Mouse (Mus musculus) erythroblast, embryonic 14.5 days (primary cell): Measurements from ENCODE around the gene Gm36079. TPM values are rescaled to one million over a fixed set of nuclear protein-coding genes. Genes with fewer than 3 reads are reported as not detected.
"Not testable (repeated sequence)": the region's sequence is repeated elsewhere in the genome, so short reads cannot be mapped to it uniquely, and the experiment has no call there.

Experiments
- H3K27me3 ChIP-seq: 2 replicates; pipeline ENCODE4 v1.6.1; 2012; ENCODE audit warnings: inconsistent platforms; ENCODE audit not compliant: control insufficient read depth
- H3K36me3 ChIP-seq: 2 replicates; pipeline ENCODE4 v1.6.1; 2012; ENCODE audit warnings: mild to moderate bottlenecking, inconsistent platforms; ENCODE audit not compliant: control insufficient read depth
- H3K4me1 ChIP-seq: 2 replicates; pipeline ENCODE4 v1.6.1; 2012; ENCODE audit warnings: inconsistent platforms; ENCODE audit not compliant: control insufficient read depth
- H3K4me3 ChIP-seq: replicated peaks from 2 replicates; pipeline ENCODE3; 2012; ENCODE audit warnings: moderate library complexity, mild to moderate bottlenecking, inconsistent platforms
- H3K9me3 ChIP-seq: 2 replicates; pipeline ENCODE4 v1.6.1; 2012; ENCODE audit warnings: low read length, inconsistent platforms, mixed read lengths; ENCODE audit not compliant: control insufficient read depth
- polyA plus RNA-seq: library from polyadenylated mRNA; stranded (reverse); fragments of >175 nt; gene quantifications from 2 replicates; pipeline ENCODE4 v1.2.3, GENCODE M21; 2012

Gm36079 gene
- not detected in 2 replicates for polyA plus RNA-seq

DNA sequence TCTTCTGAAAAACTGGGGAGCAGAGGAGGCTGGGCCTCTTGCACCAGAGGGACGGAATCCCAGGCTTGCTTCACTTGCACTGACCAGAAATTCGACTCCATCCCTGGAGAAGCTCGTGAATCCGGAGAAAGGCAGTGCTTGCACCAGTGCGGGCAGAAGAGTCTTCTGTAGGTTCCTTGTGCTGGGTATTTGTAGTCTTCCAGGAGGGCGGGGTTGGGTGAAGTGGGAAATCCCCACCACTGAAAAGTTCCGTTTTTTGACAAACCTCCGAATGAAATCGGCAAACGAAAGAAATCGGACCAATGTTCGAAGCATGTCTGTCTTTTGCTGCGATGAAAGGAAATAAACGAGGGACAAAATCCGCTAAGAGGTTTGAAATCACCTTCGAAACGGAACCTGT lies at the start of gene Gm36079:
Gene Gm36079 (minus strand): TSS at position 101 of the 400 bp plus-strand sequence.
- peaks cover 57% of the 10 kb centered on the region for H3K27me3 ChIP-seq
- H3K36me3 ChIP-seq, H3K9me3 ChIP-seq, H3K4me1 ChIP-seq, H3K4me3 ChIP-seq: not testable (repeated sequence)

DNA sequence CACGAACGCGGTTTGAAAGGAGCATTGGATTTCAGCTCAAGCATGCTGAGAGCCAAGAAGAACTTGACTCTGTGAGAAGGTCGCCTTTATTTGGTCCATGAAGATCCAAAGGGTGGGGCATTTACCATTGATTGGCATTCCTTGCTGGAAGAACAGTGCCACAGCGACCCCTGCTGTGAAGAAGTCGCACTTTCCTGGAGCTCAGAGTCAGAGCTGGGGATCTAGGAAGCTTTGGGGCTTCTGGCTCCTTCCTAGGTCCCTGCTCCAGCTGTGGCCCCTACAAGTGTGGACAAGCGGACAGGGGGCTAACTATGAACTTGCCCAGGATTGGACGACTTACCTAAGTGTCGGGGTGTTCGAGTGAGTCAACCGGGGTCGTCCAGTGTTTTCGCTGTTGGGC lies 44.1 kb upstream of the Gm36079 start:
- not testable (repeated sequence) for H3K9me3 ChIP-seq

DNA sequence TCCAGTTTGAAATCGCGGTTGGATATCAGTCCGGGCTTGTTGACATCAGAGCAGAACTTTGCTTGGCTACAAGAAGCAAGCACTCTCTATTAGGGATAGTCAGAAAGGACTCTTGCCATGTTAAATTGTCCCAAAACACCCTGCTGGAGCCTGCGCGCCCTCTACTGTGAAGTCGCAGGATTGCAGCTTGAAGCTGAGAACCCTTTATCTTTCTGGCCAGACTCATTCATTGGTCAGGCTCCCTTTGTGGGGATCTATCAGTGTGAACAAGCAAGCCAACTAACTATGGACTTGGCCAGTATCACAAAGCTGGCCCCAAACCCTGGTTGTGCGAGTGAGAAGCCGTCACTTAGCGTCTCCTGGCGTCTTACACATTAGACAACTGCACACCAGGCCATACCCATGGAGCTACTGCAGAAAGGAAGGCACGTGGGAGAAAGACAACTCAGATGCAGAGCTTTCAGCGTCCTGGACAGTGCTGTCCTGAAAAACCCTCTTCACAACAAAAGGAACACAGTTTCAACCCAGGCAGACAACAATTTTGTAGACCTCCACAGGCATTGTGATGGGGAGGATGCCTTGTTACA lies 43.3 kb upstream of the Gm36079 start:
- H3K27me3 ChIP-seq, H3K4me1 ChIP-seq, H3K9me3 ChIP-seq, H3K36me3 ChIP-seq, H3K4me3 ChIP-seq: not testable (repeated sequence)

More for the DNA sequence above, 44.1 kb upstream of the Gm36079 start:
- H3K27me3 ChIP-seq, H3K4me1 ChIP-seq, H3K36me3 ChIP-seq, H3K4me3 ChIP-seq: not testable (repeated sequence)

DNA sequence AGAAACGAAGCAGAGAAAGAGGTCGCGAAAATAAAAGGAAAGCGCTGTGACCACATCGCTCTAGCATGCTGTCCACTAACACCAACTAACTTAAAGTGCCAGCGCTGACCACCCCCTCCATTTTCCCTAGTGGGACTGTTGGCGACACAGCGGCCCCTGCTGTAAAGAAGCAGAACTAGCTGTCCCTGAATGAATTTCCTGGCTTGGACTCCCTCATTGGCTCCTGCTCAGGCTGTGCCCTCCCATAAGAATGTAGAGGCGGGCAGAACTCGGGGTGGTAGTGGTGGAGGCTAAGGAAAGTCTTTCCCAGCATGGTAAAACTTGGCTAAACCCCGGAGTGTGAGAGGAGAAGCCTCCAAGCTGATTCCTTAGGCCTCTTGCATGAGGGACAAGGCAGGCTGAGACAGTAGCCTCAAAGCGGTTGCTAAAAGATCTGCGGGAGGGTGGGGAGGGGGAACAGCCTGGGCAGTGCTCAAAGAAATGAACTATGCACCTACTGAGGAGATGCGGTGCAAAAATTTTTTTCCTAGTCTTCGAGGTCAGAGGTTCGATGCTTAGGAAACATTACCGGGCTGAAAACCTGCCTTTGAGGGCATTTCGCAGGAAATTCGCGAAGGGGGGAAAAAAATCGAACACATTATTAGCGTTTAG lies 36.8 kb upstream of the Gm36079 start:
- H3K9me3 ChIP-seq, H3K4me3 ChIP-seq, H3K27me3 ChIP-seq, H3K4me1 ChIP-seq, H3K36me3 ChIP-seq: not testable (repeated sequence)

DNA sequence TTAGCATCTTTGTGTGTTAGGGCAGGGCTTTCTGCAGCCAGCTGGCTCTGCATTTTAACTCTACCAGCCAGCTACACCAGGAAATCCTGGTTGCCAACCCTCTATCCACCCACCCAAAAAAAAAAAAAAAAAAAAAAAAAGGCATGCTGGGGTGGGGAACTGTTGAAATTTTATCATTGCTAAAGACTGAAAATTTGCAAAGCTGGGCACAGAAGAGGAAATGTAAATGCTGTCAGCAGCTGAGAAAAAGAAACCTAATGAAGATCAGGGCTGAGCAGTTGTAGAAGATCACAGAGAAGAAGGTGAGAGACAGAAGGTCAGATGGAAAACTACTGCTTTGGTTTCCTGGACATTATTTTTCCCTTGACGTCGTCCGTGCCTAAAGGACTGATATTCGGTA lies 36.1 kb upstream of the Gm36079 start:
- not testable (repeated sequence) for H3K4me1 ChIP-seq, H3K36me3 ChIP-seq, H3K4me3 ChIP-seq, H3K9me3 ChIP-seq, H3K27me3 ChIP-seq

DNA sequence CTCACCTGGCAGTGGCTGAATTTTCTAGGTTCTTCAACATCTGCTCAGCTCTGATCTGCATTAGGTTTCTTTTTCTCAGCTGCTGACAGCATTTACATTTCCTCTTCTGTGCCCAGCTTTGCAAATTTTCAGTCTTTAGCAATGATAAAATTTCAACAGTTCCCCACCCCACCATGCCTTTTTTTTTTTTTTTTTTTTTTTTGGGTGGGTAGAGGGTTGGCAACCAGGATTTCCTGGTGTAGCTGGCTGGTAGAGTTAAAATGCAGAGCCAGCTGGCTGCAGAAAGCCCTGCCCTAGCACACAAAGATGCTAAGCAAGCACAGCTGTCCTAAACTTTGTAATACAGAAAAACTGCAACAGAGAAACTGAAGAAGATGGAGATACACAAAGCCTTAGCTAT lies 25.3 kb upstream of the Gm36079 start, which contains the start of gene Gm21188:
Gene Gm21188 (minus strand): TSS at position 110 of the 400 bp plus-strand sequence.
- not testable (repeated sequence) for H3K36me3 ChIP-seq, H3K4me1 ChIP-seq, H3K4me3 ChIP-seq, H3K9me3 ChIP-seq, H3K27me3 ChIP-seq

DNA sequence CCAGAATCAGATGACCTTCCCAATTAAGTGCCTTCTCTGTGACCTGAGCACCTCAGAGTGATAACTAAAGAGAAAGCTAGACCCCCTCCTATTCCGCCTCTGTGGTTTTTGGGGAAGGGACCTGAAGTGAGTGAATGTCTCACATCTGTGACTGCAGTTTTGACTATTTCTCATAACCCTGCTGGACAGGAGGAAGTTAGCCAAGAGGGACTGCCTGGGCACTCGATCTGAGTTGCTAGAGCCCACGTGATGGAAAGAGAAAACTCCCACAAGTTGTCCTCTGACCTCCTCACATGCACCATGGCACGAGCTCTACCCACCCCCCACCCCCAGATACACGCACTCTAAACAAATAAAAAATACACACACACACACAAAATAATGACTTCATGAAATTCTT lies 21.8 kb upstream of the Gm36079 start:
- H3K4me3 ChIP-seq, H3K9me3 ChIP-seq, H3K36me3 ChIP-seq, H3K4me1 ChIP-seq, H3K27me3 ChIP-seq: not testable (repeated sequence)

DNA sequence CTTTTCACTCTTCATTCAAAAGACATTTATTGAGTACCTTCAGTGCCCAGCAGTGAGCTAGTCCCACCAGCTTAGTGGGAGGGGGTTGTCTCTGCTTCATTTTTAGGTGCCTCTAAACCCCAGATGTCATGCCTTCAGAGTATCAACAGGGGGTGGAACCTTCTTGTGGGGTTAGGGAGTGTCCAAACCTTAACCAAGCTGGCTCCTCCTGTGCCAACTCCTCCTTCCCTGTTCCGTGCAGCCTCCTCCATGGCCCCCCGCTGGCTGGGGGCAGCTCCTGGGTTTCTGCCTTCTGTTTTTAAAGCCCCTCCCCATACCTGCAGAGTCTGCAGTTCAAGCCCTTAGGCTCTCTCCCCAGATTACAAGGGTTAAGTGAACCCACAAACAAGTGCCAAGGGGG lies 21.4 kb upstream of the Gm36079 start:
- not testable (repeated sequence) for H3K27me3 ChIP-seq, H3K9me3 ChIP-seq, H3K4me1 ChIP-seq, H3K36me3 ChIP-seq, H3K4me3 ChIP-seq

DNA sequence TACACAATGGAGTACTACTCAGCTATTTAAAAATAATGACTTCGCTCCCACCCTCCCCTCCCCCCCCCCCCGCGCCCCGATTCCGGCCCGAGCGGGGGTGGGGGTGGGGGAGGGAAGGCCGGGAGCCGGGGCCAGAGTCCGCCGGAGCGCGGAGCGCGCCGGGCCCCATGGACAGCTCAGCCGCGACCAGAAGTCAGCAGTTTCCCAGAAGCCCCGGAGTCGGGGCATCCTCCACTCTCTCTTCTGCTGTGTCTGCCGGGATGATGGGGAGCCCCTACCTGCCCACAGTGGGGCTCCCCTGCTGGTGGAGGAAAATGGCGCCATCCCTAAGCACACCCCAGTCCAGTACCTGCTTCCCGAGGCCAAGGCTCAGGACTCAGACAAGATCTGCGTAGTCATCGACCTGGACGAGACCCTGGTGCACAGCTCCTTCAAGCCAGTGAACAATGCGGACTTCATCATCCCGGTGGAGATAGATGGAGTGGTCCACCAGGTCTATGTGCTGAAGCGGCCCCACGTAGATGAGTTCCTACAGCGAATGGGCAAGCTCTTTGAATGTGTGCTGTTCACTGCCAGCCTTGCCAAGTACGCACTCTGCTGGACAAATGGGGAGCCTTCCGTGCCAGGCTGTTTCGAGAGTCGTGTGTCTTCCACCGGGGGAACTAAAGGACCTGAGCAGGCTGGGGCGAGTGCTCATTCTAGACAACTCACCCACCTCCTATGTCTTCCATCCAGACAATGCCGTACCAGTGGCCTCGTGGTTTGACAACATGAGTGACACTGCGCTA lies 19.8 kb upstream of the Gm36079 start:
- not testable (repeated sequence) for H3K4me3 ChIP-seq, H3K9me3 ChIP-seq, H3K4me1 ChIP-seq, H3K27me3 ChIP-seq, H3K36me3 ChIP-seq

DNA sequence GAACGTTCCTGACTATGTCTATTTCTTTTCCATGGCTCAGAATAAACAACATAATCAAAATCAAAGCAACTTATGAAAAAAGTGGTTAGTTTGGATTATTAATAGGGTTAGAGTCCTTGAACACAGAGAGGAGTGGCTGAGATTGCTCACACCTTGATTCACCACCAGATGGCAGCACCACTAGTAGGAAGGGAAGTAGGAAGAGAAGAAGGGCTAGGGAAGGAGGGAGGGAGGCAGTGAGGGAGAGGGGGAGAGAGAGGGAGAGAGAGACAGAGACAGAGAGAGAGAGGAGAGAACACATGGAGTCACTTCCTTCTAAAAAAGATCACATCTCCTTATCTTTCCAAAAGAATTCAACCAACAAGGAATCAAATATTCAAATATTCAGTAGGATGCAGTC lies 14.3 kb upstream of the Gm36079 start:
- H3K36me3 ChIP-seq, H3K9me3 ChIP-seq, H3K4me1 ChIP-seq, H3K4me3 ChIP-seq: not testable (repeated sequence)
- peaks cover 16% of the 10 kb centered on the region for H3K27me3 ChIP-seq

DNA sequence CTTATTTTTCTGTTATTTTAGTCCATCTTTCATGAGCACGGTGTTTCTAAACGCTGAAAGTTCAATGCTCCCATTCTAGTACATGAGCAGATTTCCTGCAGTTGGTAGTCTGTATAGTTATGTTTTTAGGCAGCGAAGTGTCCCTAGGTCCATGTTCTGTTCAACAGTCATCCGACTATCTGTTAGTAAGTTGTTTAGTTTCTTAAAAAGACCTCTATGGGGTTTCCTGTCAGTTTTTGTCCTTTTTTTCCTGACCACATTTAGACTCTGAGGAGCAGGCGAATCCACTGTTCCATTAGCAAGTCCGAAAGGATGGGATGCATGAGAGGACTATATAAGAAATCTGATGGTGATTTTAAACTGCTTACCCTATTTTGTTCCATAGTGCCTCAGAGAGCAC lies 11.1 kb upstream of the Gm36079 start:
- not testable (repeated sequence) for H3K36me3 ChIP-seq, H3K9me3 ChIP-seq, H3K4me3 ChIP-seq, H3K4me1 ChIP-seq
- H3K27me3 ChIP-seq: peaks cover 25% of the 10 kb centered on the region

DNA sequence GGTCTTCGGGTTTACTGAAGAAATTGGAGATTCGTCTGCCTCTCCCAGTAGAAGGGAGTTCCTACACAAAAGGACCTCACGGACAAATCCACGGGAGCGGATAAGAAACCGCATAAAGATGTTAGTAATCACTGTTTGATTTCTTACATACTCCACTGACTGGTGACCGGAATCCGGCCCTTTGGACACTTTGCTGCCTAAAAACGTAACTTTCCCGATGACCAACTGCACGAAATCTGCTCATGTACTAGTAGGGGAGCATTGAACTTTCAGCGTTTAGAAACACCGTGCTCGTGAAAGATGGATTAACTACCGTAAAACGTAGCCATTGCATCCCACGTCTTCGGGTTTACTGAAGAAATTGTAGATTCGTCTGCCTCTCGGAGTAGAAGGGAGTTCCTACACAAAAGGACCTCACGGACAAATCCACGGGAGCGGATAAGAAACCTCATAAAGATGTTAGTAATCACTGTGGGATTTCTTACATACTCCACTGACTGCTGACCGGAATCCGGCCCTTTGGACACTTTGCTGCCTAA lies 9.8 kb upstream of the Gm36079 start:
- not testable (repeated sequence) for H3K4me3 ChIP-seq, H3K36me3 ChIP-seq, H3K9me3 ChIP-seq, H3K4me1 ChIP-seq
- H3K27me3 ChIP-seq: peaks cover 32% of the 10 kb centered on the region

DNA sequence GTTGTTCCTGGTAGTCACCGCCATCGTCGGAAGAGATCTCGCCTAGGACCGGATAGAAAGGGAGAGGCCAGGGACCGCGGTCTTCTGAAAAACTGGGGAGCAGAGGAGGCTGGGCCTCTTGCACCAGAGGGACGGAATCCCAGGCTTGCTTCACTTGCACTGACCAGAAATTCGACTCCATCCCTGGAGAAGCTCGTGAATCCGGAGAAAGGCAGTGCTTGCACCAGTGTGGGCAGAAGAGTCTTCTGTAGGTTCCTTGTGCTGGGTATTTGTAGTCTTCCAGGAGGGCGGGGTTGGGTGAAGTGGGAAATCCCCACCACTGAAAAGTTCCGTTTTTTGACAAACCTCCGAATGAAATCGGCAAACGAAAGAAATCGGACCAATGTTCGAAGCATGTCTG lies 8.3 kb upstream of the Gm36079 start:
- not testable (repeated sequence) for H3K36me3 ChIP-seq, H3K9me3 ChIP-seq, H3K4me1 ChIP-seq, H3K4me3 ChIP-seq
- H3K27me3 ChIP-seq: peaks cover 41% of the 10 kb centered on the region

DNA sequence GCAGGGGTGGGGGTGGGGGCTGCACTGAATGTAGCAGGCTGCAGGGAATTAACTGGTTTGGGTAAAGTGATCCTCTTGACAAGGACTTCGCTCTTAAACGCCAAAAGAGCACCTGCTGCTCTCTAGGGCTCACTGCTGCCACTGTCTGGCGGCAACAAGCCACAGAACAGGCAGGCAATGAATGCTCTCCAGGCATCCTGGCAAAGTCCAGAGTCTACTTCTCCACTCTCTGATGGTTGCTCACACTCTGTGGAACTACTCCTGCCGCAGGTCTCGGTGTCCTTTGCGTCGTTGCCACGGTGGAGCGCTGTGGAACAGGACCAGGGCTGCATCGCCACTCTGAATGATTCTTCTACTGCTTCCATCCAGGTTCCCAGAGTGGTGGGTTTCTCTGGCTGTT lies 7.8 kb upstream of the Gm36079 start:
- peaks cover 42% of the 10 kb centered on the region for H3K27me3 ChIP-seq
- not testable (repeated sequence) for H3K36me3 ChIP-seq, H3K4me1 ChIP-seq, H3K4me3 ChIP-seq, H3K9me3 ChIP-seq
